Mouse (Mus musculus) thymus, adult 2 months (tissue): ENCODE data around the gene Pnmal1.

ENCODE experiments used
- CTCF ChIP-seq: fragments of 200-500 bp; IDR thresholded peaks from 2 replicates; pipeline ENCODE4 v1.5.1; 2012; ENCODE audit warnings: mild to moderate bottlenecking, control low read depth, low read length, moderate library complexity, borderline replicate concordance; ENCODE audit not compliant: control insufficient read depth, poor library complexity, insufficient read depth; ENCODE audit errors: extremely low read depth
- POLR2A ChIP-seq: fragments of 200-500 bp; IDR thresholded peaks from 2 replicates; pipeline ENCODE4 v1.6.1; 2012; ENCODE audit warnings: mild to moderate bottlenecking, low read length, control low read depth, moderate library complexity; ENCODE audit not compliant: control insufficient read depth, poor library complexity, insufficient read depth; ENCODE audit errors: extremely low read depth

GRCm38 (mm10) chr7:16918670-16919069 lies 40.8 kb upstream of the Pnmal1 start:
- no peak for TF ChIP-seq CTCF
- no peak for TF ChIP-seq POLR2A
